Mouse (Mus musculus) T-helper 2 cell (primary cell): ENCODE results near the gene Olfr935.

ENCODE experiments used
- in situ Hi-C: fragments of 300-600 bp; cut with MboI, MseI; formaldehyde crosslinking; loops from one replicate; pipeline ENCODE4 v1.15.1; 2025; ENCODE audit warnings: high pct_unique_total_duplicates

Gene Olfr935

DNA sequence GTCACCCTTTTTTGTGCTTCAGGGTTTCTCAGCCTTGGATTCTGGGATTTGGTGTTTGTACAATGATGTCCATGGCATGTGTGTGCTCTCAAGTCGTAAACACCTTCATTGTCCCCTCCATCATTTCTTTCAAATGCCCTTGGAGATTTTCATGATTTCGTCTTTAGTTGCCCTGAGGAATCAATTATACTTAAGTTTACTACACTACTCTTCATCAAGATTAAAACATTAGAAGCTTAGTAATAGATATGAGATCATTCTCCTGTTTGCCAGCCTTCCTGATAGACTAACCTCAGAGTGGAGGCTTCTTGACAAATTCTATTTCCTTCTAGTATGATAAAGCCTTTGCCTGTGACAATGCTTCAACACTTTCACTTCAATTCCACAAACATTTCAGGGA is at the start of gene Olfr935:
Gene Olfr935 (minus strand): TSS at position 101 of the 400 bp plus-strand sequence.
- in situ Hi-C loops, result no loop called here

DNA sequence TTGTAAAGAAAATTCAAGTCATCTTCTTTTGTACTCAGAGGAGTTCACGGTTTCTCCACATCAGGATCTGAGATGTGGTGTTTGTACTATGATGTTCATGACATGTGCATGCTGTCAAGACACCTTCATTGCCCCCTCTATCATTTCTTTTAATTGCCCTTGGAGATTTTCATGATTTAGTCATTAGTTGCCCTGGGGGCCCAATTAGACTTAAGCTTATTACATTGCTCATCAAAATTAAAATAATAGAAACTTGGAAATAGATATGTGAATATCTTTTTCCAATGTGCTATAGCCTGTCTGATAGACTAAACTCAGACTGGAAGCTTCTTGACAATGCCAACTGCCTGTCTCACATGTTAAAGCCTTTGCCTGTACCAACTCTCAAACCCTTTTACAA is 23.8 kb upstream of the Olfr935 start, which contains the start of gene Olfr146:
Gene Olfr146 (minus strand): TSS at position 101 of the 400 bp plus-strand sequence.
- in situ Hi-C loops, result no loop called here

DNA sequence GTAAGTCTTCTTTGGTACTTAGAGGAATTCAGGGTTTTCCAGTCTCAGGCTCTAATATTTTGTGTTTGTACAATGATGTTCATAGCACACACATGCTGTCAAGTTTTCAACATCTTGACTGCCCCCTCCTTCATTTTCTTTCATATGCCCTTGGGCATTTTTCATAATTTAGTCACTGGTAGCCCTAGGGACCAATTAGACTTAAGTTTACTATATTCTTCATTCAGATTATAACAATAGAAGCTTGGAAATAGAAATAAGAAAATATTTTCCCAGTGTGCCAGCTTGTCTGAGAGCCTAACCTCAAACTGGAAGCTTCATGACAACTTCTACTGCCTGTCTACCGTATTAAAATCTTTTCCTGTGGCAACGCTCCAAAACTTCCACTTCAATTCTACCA is 11.3 kb downstream of the Olfr935 start, which contains the start of gene Olfr934:
Gene Olfr934 (minus strand): TSS at position 101 of the 400 bp plus-strand sequence.
- in situ Hi-C loops, result no loop called here

DNA sequence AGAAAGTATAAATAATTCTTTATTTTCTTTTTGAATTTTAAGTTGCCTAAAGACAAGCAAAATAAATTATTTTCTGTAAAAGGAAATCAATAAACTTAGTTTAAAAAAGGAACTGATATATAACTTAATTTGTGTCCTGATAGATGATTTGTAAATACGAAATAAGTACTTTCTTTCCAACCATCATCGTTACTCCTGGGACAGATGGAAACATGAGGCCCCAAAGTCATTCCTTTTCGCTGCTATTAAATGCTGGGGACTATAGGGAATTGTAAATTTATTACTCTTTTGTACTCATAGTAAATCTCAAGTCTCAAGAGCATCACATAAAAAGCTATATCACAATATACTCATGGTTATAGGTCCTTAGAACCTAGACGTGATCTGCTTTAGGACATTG is 27.5 kb downstream of the Olfr935 start, which contains the start of gene Olfr933:
Gene Olfr933 (plus strand): TSS at position 301 of the 400 bp plus-strand sequence.
- in situ Hi-C loops, result no loop called here

DNA sequence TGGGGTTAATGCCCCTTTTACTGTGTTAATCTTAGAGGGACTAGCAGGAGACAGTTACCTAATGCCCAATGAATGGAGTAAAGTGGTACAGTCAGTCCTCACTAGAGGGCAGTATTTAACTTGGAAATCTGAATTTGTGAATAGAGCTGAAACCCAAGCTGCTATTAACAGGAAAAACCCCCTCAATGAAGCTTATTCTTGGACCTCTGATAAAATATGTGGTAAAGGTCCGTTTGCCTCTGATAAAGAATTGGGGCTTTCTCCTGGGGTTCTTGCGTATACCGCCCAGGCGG is 45.4 kb downstream of the Olfr935 start:
- in situ Hi-C loops, result no loop called here

DNA sequence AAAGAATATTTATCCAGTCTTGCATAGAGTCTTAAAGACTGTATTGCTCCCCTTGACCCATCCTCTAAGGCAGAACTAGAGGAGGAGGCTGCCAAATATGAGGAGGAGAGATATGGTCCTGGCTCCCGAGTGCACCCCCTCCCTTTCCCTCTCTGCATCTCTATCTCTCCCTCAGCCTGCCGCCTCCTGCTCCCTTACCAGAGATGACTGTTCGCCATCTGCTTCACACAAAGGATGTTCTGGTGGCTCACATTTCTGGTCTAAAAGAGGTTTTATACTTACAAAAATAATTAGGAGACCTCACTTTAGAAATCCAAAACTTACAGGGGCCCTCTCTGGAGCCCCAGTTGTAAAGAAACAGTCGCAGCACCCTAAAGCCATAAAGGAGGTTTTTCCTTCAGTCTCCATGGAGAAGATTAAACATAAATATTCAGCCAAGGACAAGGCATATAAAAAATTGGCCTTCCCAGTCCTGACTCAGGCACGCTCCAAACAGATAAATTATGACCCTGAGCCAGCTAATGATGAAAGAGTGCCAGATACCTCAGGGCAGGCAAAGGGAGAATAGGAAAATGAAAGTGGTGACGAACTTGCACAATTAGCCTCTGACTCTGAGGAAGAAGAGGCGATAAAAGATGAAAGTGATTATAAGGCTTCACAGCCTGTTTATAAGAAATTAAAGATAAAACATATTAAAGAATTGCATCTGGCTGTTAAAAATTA is 45.9 kb downstream of the Olfr935 start:
- in situ Hi-C loops, result no loop called here
